Mouse (Mus musculus): ENCODE measurements around the gene Bcl9. TPM values are rescaled to one million over a fixed set of nuclear protein-coding genes. Genes with fewer than 3 reads are reported as not detected.

Gene Bcl9
- total and polyA plus RNA-seq, 3 experiments = 13.1 to 16.9 (median 14.4) TPM

- DNase-seq = no peak
Measured at GRCm38 (mm10) chr3:97172231-97172630, 125.5 kb downstream of the Bcl9 start.

- DNase-seq = no peak
Measured at GRCm38 (mm10) chr3:97171531-97171930, 126.2 kb downstream of the Bcl9 start.

GRCm38 (mm10) chr3:97167126-97167525 lies 130.6 kb downstream of the Bcl9 start:
- no peak for DNase-seq

- no peak for DNase-seq
Measured at GRCm38 (mm10) chr3:97164477-97164876, 133.2 kb downstream of the Bcl9 start.

GRCm38 (mm10) chr3:97161773-97162172 lies 135.9 kb downstream of the Bcl9 start:
- no peak for DNase-seq

- DNase-seq = peak; percentile 40
Measured at GRCm38 (mm10) chr3:97160908-97161307, 136.8 kb downstream of the Bcl9 start.

- DNase-seq = no peak
Measured at GRCm38 (mm10) chr3:97159986-97160385, 137.7 kb downstream of the Bcl9 start.

GRCm38 (mm10) chr3:97159509-97159850 lies 138.2 kb downstream of the Bcl9 start:
- DNase-seq = no peak

- peak; percentile 96 for DNase-seq
Measured at GRCm38 (mm10) chr3:97158611-97159508, 138.9 kb downstream of the Bcl9 start, which contains the start of gene Acp6. Gene Acp6, plus strand, starts transcription at chr3:97158777.

- peak; percentile 90 for DNase-seq
Measured at GRCm38 (mm10) chr3:97157958-97158599, 139.6 kb downstream of the Bcl9 start.

- DNase-seq = no peak
Measured at GRCm38 (mm10) chr3:97157308-97157707, 140.4 kb downstream of the Bcl9 start.

- DNase-seq = no peak
Measured at GRCm38 (mm10) chr3:97156431-97156830, 141.3 kb downstream of the Bcl9 start.

Other genes with a start within 250 kb of the Bcl9 start
- 10 to 100 TPM; 42.1 to 50.0 TPM for gene Acp6, start 139.1 kb downstream of the Bcl9 start, total RNA-seq (2021)
- 47.8 and 49.4 TPM in 2 replicates for gene Acp6, start 139.1 kb downstream of the Bcl9 start, polyA plus RNA-seq (2012; rRNA removed)
- not detected for gene Olfr1402, start 124.1 kb upstream of the Bcl9 start, total RNA-seq (2021)
- gene Olfr1402, start 124.1 kb upstream of the Bcl9 start, polyA plus RNA-seq (2012; rRNA removed) = not detected in 2 replicates